Mouse (Mus musculus) activated CD4-positive, CD25-positive, alpha-beta regulatory T cell (primary cell): ENCODE data around the gene Mapre1. TPM values are rescaled to one million over a fixed set of nuclear protein-coding genes. Genes with fewer than 3 reads are reported as not detected.

Source experiments
- polyA plus RNA-seq, 2 experiments: library from polyadenylated mRNA; unstranded; fragments of 100-300 nt; shearing (Covaris generic); gene quantifications; one replicate each; pipeline ENCODE4 v1.2.1; 2017

Mapre1 gene
- polyA plus RNA-seq, result 100 to 1,000 TPM; 199 to 214 TPM

DNA sequence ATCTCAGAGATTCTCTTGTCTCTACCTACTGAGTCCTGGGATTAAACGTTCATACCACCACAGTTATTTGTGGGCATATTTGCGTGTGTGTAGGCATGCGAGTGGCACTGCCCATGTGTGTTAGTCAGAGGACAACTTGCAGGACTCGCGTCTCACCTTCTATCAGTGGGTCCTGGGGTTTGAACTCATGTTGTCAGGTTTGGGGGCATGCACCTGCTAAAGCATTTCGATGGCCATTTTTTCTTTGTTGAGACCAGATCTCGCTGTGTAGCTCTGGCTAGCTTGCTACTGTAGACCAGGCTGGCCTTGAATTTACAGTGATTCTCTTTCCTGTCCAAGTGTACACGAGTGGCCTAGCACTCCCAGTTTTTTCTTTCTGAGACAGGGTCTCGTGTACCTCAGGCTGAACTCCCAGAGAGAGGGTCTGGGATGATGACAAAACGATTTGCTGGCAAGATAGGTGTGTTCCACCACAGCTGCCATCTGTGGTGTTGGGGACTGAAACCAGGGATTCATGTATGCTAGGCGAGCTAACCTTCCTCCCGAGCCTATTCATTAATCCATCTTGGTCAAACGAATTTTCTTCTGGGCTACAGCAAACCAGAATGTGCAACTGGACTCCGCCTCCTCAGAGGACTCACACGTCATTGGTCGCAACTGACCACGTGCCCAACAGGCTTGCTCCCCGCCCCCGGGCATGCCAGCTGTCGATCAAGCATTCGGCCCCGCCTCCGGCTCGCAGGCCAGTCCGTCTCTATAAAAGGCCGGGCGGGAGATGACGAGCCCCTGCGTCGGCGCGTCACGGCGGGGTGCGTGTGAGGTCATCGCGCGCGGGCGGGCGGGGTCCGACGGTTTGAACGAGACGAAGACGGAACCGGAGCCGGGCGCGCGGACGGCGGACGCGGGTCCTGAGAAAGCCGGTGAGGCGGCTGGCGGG is at the start of gene Mapre1:
Gene Mapre1 (plus strand): TSS at position 775 of the 937 bp plus-strand sequence.

DNA sequence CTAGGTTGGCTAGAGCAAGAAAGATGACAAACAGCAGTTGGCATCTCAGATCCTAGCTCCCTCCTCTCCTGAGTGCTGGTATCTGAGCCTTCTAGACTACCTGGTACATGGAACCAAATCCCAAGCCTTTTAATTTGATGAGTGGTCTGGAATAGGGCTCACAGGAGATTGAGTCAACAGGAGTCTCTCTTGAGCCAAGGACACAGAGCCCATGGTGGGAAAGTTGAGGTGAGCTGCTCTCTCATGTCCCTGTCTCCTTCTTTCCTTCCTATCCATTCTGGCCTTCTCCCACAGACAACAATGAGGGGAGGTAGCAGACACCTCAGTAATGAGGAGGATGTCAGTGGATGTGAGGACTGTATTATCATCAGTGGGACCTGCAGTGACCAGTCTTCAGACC is 44.7 kb upstream of the Mapre1 start, which contains the start of gene Dnmt3c:
Gene Dnmt3c (plus strand): TSS at position 301 of the 400 bp plus-strand sequence.

DNA sequence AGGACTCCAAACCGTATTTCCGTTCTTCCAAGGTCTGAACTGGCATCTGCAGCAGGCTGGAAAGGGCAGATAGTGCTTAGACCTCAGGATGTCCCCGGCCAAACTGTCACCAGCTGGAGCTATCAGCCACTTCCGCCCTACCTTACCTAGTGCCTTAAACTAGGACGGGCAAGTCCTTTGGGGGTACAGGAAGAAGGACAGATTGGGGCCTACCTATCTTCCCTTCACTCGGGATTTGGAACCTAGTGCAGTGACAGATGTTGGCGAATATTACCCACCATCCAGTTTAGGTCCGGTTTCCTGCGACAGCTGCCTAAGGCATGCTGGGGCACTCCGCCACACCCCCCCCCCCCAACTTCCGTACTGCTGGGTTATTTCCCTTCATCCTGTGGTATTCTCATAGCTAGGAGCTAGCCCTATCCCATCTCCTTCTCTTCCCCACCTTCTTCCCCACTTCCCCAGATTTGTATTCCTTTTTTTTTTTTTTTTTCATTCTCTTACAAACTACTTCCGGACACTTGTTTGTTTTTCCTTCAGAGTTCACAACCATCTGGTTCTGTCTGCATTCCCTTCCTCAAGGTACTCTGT is 38.4 kb downstream of the Mapre1 start, which contains the start of gene Efcab8:
Gene Efcab8 (plus strand): TSS at position 538 of the 588 bp plus-strand sequence.

Other genes starting within 250 kb of the Mapre1 start
- not detected for gene 4930404H24Rik, start 248.5 kb upstream of the Mapre1 start, polyA plus RNA-seq
- 1 to 10 TPM; 2.5 to 4.8 TPM for gene Nol4l, start 211.3 kb upstream of the Mapre1 start, polyA plus RNA-seq
- 100 to 1,000 TPM; 133 to 145 TPM for gene Commd7, start 108.5 kb upstream of the Mapre1 start, polyA plus RNA-seq
- gene Dnmt3b, start 91.8 kb upstream of the Mapre1 start, polyA plus RNA-seq, result 10 to 100 TPM in 1 of 2 experiments, 1 to 10 TPM in 1; 7.2 to 10.1 TPM
- gene Dnmt3c, start 44.6 kb upstream of the Mapre1 start, polyA plus RNA-seq, result not detected
- gene Efcab8, start 38.7 kb downstream of the Mapre1 start, polyA plus RNA-seq, result under 1 TPM; 0.24 to 0.44 TPM
- gene Sun5, start 129.8 kb downstream of the Mapre1 start, polyA plus RNA-seq, result not detected
- not detected for gene Bpifb2, start 133.8 kb downstream of the Mapre1 start, polyA plus RNA-seq
- not detected for gene Bpifb6, start 159.1 kb downstream of the Mapre1 start, polyA plus RNA-seq
- not detected for gene Bpifb3, start 177.0 kb downstream of the Mapre1 start, polyA plus RNA-seq
- gene Bpifb4, start 196.9 kb downstream of the Mapre1 start, polyA plus RNA-seq, result not detected
- not detected for gene Bpifa6, start 233.7 kb downstream of the Mapre1 start, polyA plus RNA-seq